In the genomic region with DNA sequence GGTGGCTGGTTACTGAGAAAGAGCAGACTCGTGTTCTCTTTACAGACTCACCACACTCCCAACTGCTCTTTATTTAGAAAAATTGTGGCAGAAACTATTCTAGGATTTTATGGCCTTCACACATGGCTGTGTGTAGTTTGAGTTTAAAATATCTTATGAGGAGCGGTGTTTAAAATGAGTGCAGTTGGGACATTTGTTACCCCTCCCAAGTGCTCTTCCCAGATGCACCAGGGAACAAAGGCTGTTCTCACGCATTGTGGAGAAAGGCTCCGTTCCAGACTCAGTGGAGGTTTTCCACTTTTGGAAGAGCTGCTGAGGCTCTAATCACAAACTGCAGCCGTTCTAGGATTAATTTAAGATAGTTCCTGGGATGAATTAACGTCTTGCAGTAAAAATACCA, we compare ENCODE assay signal across 16 mouse cellular contexts. TPM values are rescaled to one million over a fixed set of nuclear protein-coding genes. Genes with fewer than 3 reads are reported as not detected.
DNase-seq lines count a peak whose midpoint lies in the region; ATAC-seq and TF ChIP-seq lines count a peak whose summit lies in the region.
"Had no signal": no experiment of that assay in that cellular context is flagged by ENCODE, and none has a peak within 500 bp of the region (broad histone marks: within the 10 kb centered on the region; RNA-seq: fewer than 3 reads in every experiment).

No protein-coding gene starts in this region.

- no peak overlapping the region for H3K4me2 ChIP-seq in heart, embryonic 12.5 days
- H3K4me2 ChIP-seq in midbrain, embryonic 11.5 days = no peak overlapping the region
- no peak overlapping the region for H3K4me2 ChIP-seq in midbrain, embryonic 15.5 days
- H3K4me2 ChIP-seq in intestine, embryonic 15.5 days (replicated peaks) = no peak overlapping the region; the same call in 1 of the 2 replicates
- H3K4me2 ChIP-seq: hindbrain, embryonic 13.5 days; kidney, embryonic 15.5 days; lung, embryonic 15.5 days; neural tube, embryonic 12.5 days had no signal

- H3K4me3 ChIP-seq in heart, embryonic 12.5 days = no peak overlapping the region
- H3K4me3 ChIP-seq in midbrain, embryonic 11.5 days (ENCODE audit: low read depth, low read length) = no peak overlapping the region
- H3K4me3 ChIP-seq in midbrain, embryonic 15.5 days = no peak overlapping the region
- H3K4me3 ChIP-seq in intestine, embryonic 15.5 days (replicated peaks) = no peak overlapping the region
- H3K4me3 ChIP-seq in lung, adult 2 months (replicated peaks; ENCODE audit: extremely low read depth, low read depth, low read length) = no peak overlapping the region
- H3K4me3 ChIP-seq: hindbrain, embryonic 13.5 days; kidney, embryonic 15.5 days; lung, embryonic 15.5 days; neural tube, embryonic 12.5 days had no signal

- no peak for DNase-seq in heart, postnatal 25 days (ENCODE audit: low spot score)
- DNase-seq in midbrain, embryonic 11.5 days (ENCODE audit: low spot score, missing footprints) = peak; percentile 19
- peak; percentile 39 for DNase-seq in right cerebral cortex, postnatal 25 days
- DNase-seq in lung, adult 2 months = no peak
- no peak for DNase-seq in urinary bladder, postnatal 25 days (ENCODE audit: low spot score)
- DNase-seq: gastrocnemius, postnatal 36 days had no signal

- peaks cover 8% of the 10 kb centered on the region for H3K36me3 ChIP-seq in heart, embryonic 12.5 days
- no peaks in the 10 kb centered on the region for H3K36me3 ChIP-seq in midbrain, embryonic 11.5 days (ENCODE audit: control insufficient read depth, insufficient read depth, low read length)
- H3K36me3 ChIP-seq in midbrain, embryonic 15.5 days (replicated peaks) = no peaks in the 10 kb centered on the region
- no peaks in the 10 kb centered on the region for H3K36me3 ChIP-seq in intestine, embryonic 15.5 days
- H3K36me3 ChIP-seq: lung, embryonic 15.5 days had no signal

- intact Hi-C loops in heart, postnatal 25 days (cut with DNase I) = loop anchor here (5.0 kb wide), 1 partner anchor 205 kb away; no protein-coding TSS in a partner anchor

- no peaks in the 10 kb centered on the region for H3K27me3 ChIP-seq in heart, embryonic 12.5 days (replicated peaks)
- H3K27me3 ChIP-seq in midbrain, embryonic 11.5 days (ENCODE audit: control insufficient read depth, insufficient read depth, low read length) = no peaks in the 10 kb centered on the region
- no peaks in the 10 kb centered on the region for H3K27me3 ChIP-seq in midbrain, embryonic 15.5 days (replicated peaks)
- H3K27me3 ChIP-seq in intestine, embryonic 15.5 days (replicated peaks) = no peaks in the 10 kb centered on the region
- H3K27me3 ChIP-seq: hindbrain, embryonic 13.5 days; kidney, embryonic 15.5 days; lung, embryonic 15.5 days; neural tube, embryonic 12.5 days had no signal

- 0 out of 2 replicates have a peak overlapping the region, but pooled peaks have one; percentile 33 for H3K9ac ChIP-seq in heart, embryonic 12.5 days
- no peak overlapping the region for H3K9ac ChIP-seq in midbrain, embryonic 11.5 days (ENCODE audit: low read length)
- H3K9ac ChIP-seq in midbrain, embryonic 15.5 days = no peak overlapping the region
- H3K9ac ChIP-seq in intestine, embryonic 15.5 days = no peak overlapping the region
- H3K9ac ChIP-seq: hindbrain, embryonic 13.5 days; kidney, embryonic 15.5 days; lung, embryonic 15.5 days; neural tube, embryonic 12.5 days had no signal

- H3K27ac ChIP-seq in heart, embryonic 12.5 days (ENCODE audit: poor library complexity, severe bottlenecking) = no peak overlapping the region
- H3K27ac ChIP-seq in midbrain, embryonic 11.5 days (ENCODE audit: low read depth, low read length) = no peak overlapping the region
- no peak overlapping the region for H3K27ac ChIP-seq in midbrain, embryonic 15.5 days
- 0 out of 2 replicates have a peak overlapping the region, but pooled peaks have one; percentile 69 for H3K27ac ChIP-seq in intestine, embryonic 15.5 days
- H3K27ac ChIP-seq: kidney, embryonic 15.5 days; lung, embryonic 15.5 days; neural tube, embryonic 12.5 days had no signal

- WGBS in heart, embryonic 12.5 days = 49% methylated on average over 6 of the region's 6 CpGs
- WGBS in midbrain, embryonic 11.5 days = 79% methylated on average over 6 of the region's 6 CpGs
- WGBS in midbrain, embryonic 15.5 days = 61% methylated on average over 6 of the region's 6 CpGs
- WGBS in intestine, embryonic 15.5 days = 41% methylated on average over 6 of the region's 6 CpGs
- WGBS in lung, adult 2 months = 79% methylated on average over 6 of the region's 6 CpGs

- TF ChIP-seq POLR2A in lung, adult 2 months (IDR thresholded peaks at IDR 0.05; ENCODE audit: borderline replicate concordance, extremely low read depth, low read depth, low read length) = no peak

- ATAC-seq in heart, embryonic 12.5 days (ENCODE audit: insufficient number of reproducible peaks, low FRiP score) = no peak
- ATAC-seq in midbrain, embryonic 11.5 days (ENCODE audit: low FRiP score) = no peak
- no peak for ATAC-seq in midbrain, embryonic 15.5 days (replicated peaks)
- ATAC-seq in intestine, embryonic 15.5 days = 0 out of 2 replicates have a peak, but pooled peaks have one; percentile 34

- H3K9me3 ChIP-seq in heart, embryonic 12.5 days (replicated peaks) = no peaks in the 10 kb centered on the region
- no peaks in the 10 kb centered on the region for H3K9me3 ChIP-seq in midbrain, embryonic 11.5 days (ENCODE audit: control insufficient read depth, low read length)
- no peaks in the 10 kb centered on the region for H3K9me3 ChIP-seq in midbrain, embryonic 15.5 days
- no peaks in the 10 kb centered on the region for H3K9me3 ChIP-seq in intestine, embryonic 15.5 days
- H3K9me3 ChIP-seq: hindbrain, embryonic 13.5 days; kidney, embryonic 15.5 days; lung, embryonic 15.5 days; neural tube, embryonic 12.5 days had no signal

- no peak for TF ChIP-seq CTCF in lung, adult 2 months (IDR thresholded peaks at IDR 0.05; ENCODE audit: insufficient read depth, low read length)

- H3K4me1 ChIP-seq in heart, embryonic 12.5 days (replicated peaks) = peaks cover 59% of the 10 kb centered on the region
- no peaks in the 10 kb centered on the region for H3K4me1 ChIP-seq in midbrain, embryonic 11.5 days (ENCODE audit: control insufficient read depth, insufficient read depth, low read length)
- peaks cover 13% of the 10 kb centered on the region; the same call in 1 of the 2 replicates for H3K4me1 ChIP-seq in midbrain, embryonic 15.5 days
- peaks cover 14% of the 10 kb centered on the region for H3K4me1 ChIP-seq in intestine, embryonic 15.5 days (replicated peaks)
- H3K4me1 ChIP-seq in lung, adult 2 months (ENCODE audit: control insufficient read depth, insufficient read depth, low read length) = peaks cover 7% of the 10 kb centered on the region
- H3K4me1 ChIP-seq: neural tube, embryonic 12.5 days had no signal

RNA-seq across cellular contexts. Expression of gene Kcns1, which starts 33.2 kb away (rescaled TPM):
- 0.15 and 0.18 TPM in 2 replicates for polyA plus RNA-seq in heart, embryonic 12.5 days (2016; fragmentation: Nextera tagmentation; extraction: Ambion mirVana)
- not detected for total RNA-seq in heart, postnatal 25 days (2021)
- polyA plus RNA-seq in midbrain, embryonic 11.5 days (2014; fragmentation: Nextera tagmentation; extraction: Ambion mirVana) = 0.07 TPM in 1 of 2 replicates, not detected in the other
- 1.3 and 1.7 TPM in 2 replicates for polyA plus RNA-seq in midbrain, embryonic 15.5 days (2015; fragmentation: Nextera tagmentation; extraction: Ambion mirVana)
- 0.15 and 0.29 TPM in 2 replicates for polyA plus RNA-seq in intestine, embryonic 15.5 days (2015; fragmentation: Nextera tagmentation; extraction: Ambion mirVana)
- 0.07 and 0.21 TPM in 2 replicates for polyA plus RNA-seq in lung, adult 2 months (2012; rRNA removed)
- polyA plus RNA-seq: forebrain, embryonic 11.5 days; lung, embryonic 15.5 days had no signal

RNA-seq across cellular contexts. Expression of gene Wfdc5, which starts 44.8 kb away (rescaled TPM):
- not detected in 2 replicates for polyA plus RNA-seq in heart, embryonic 12.5 days (2016; fragmentation: Nextera tagmentation; extraction: Ambion mirVana)
- total RNA-seq in heart, postnatal 25 days (2021) = not detected
- polyA plus RNA-seq in midbrain, embryonic 11.5 days (2014; fragmentation: Nextera tagmentation; extraction: Ambion mirVana) = not detected in 2 replicates
- not detected in 2 replicates for polyA plus RNA-seq in midbrain, embryonic 15.5 days (2015; fragmentation: Nextera tagmentation; extraction: Ambion mirVana)
- not detected in 2 replicates for polyA plus RNA-seq in intestine, embryonic 15.5 days (2015; fragmentation: Nextera tagmentation; extraction: Ambion mirVana)
- polyA plus RNA-seq in lung, adult 2 months (2012; rRNA removed) = 0.27 and 16.2 TPM in 2 replicates
- total RNA-seq: megakaryocyte-erythroid progenitor cell, adult 5-6 weeks had no signal
- polyA plus RNA-seq: forebrain, embryonic 11.5 days; hindbrain, embryonic 13.5 days; kidney, embryonic 15.5 days; lung, embryonic 15.5 days; neural tube, embryonic 12.5 days; stomach, embryonic 14.5 days had no signal

RNA-seq across cellular contexts. Expression of gene Wfdc12, which starts 52.7 kb away (rescaled TPM):
- not detected in 2 replicates for polyA plus RNA-seq in heart, embryonic 12.5 days (2016; fragmentation: Nextera tagmentation; extraction: Ambion mirVana)
- not detected for total RNA-seq in heart, postnatal 25 days (2021)
- polyA plus RNA-seq in midbrain, embryonic 11.5 days (2014; fragmentation: Nextera tagmentation; extraction: Ambion mirVana) = not detected in 2 replicates
- polyA plus RNA-seq in midbrain, embryonic 15.5 days (2015; fragmentation: Nextera tagmentation; extraction: Ambion mirVana) = not detected in 2 replicates
- not detected in 2 replicates for polyA plus RNA-seq in intestine, embryonic 15.5 days (2015; fragmentation: Nextera tagmentation; extraction: Ambion mirVana)
- 0.43 and 4.4 TPM in 2 replicates for polyA plus RNA-seq in lung, adult 2 months (2012; rRNA removed)
- total RNA-seq: gastrocnemius, postnatal 36 days; megakaryocyte-erythroid progenitor cell, adult 5-6 weeks had no signal
- polyA plus RNA-seq: forebrain, embryonic 11.5 days; hindbrain, embryonic 13.5 days; lung, embryonic 15.5 days; neural tube, embryonic 12.5 days; stomach, embryonic 14.5 days had no signal

Comparison
In these comparisons a context has a peak if more than half of its experiments do, and no peak if none do; other contexts are left out.
1. DNase-seq: peak in midbrain, embryonic 11.5 days (single experiment) and right cerebral cortex, postnatal 25 days (single experiment); none in heart, postnatal 25 days (single experiment), lung, adult 2 months (single experiment) and urinary bladder, postnatal 25 days (single experiment).